In the genomic region with DNA sequence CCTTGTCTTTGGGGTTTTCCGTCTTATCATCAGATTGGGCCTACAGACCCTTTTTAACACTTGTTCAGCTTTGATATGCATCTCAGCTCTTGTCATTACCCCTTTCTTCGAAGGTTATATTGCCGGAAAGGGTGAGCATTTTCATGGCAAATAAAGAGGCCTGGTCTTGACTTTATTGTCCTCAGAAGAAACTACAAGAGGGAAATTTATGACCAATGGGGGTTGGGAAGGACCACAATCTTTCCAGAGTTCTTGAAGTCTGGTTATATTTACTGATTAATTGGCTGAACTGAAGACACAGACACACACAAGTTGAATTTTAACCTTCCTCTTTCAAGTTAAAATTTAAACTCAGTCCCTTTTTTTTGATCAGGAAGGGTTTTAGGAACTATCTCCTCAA, we compare ENCODE assay signal across 40 mouse cellular contexts. TPM values are rescaled to one million over a fixed set of nuclear protein-coding genes. Genes with fewer than 3 reads are reported as not detected.
"Had no signal": no experiment of that assay in that cellular context is flagged by ENCODE, and none has a peak within 500 bp of the region (broad histone marks: within the 10 kb centered on the region; RNA-seq: fewer than 3 reads in every experiment).

No protein-coding gene starts in this region.

- ATAC-seq: hindbrain, embryonic 16.5 days; inflammation-experienced regulatory T-cells, adult 6 months; liver, embryonic 12.5 days had no signal

- H3K36me3 ChIP-seq: heart, embryonic 10.5 days; heart, embryonic 12.5 days; hindbrain, embryonic 10.5 days; hindbrain, embryonic 12.5 days; limb, embryonic 10.5 days; limb, embryonic 12.5 days; liver, embryonic 12.5 days had no signal

- DNase-seq: gastrocnemius, adult 2 months; gastrocnemius, postnatal 10 days; gastrocnemius, postnatal 25 days; heart, adult 18-20 months; heart, postnatal 10 days; heart, postnatal 4 days; kidney, adult 18-20 months; kidney, postnatal 14 days; layer of hippocampus, adult 9-11 months; layer of hippocampus, postnatal 36 days; liver had no signal

- H3K4me2 ChIP-seq: heart, embryonic 12.5 days; hindbrain, embryonic 12.5 days; hindbrain, embryonic 14.5 days; limb, embryonic 12.5 days; liver, embryonic 12.5 days had no signal

- H3K4me1 ChIP-seq: heart, embryonic 12.5 days; hindbrain, embryonic 10.5 days; hindbrain, embryonic 12.5 days; limb, embryonic 12.5 days; liver, embryonic 12.5 days had no signal

- H3K9me3 ChIP-seq: heart, embryonic 10.5 days; heart, embryonic 12.5 days; hindbrain, embryonic 10.5 days; hindbrain, embryonic 12.5 days; limb, embryonic 10.5 days; limb, embryonic 12.5 days; liver, embryonic 12.5 days had no signal

- H3K9ac ChIP-seq: heart, embryonic 12.5 days; hindbrain, embryonic 12.5 days; hindbrain, embryonic 14.5 days; limb, embryonic 12.5 days; liver, embryonic 12.5 days; liver, embryonic 14.5 days had no signal

- H3K27ac ChIP-seq: gastrocnemius, adult 2 months; heart, embryonic 10.5 days; hindbrain, embryonic 10.5 days; hindbrain, embryonic 12.5 days; hindbrain, embryonic 14.5 days; kidney, postnatal 0 days; left cerebral cortex, adult 2 months; limb, embryonic 10.5 days; limb, embryonic 12.5 days; liver, embryonic 12.5 days; liver, embryonic 14.5 days had no signal

- H3K4me3 ChIP-seq: gastrocnemius, adult 2 months; heart, embryonic 10.5 days; heart, embryonic 12.5 days; hindbrain, embryonic 10.5 days; hindbrain, embryonic 12.5 days; left cerebral cortex, adult 2 months; limb, embryonic 10.5 days; limb, embryonic 12.5 days; liver, embryonic 12.5 days had no signal

RNA-seq across cellular contexts. Expression of gene Cdx4, which starts 4.7 kb away (rescaled TPM):
- total RNA-seq: gastrocnemius, adult 2 months; gastrocnemius, postnatal 10 days; gastrocnemius, postnatal 25 days; gastrocnemius, postnatal 4 days; granulocyte monocyte progenitor cell, adult 5-6 weeks; heart, adult 18-20 months; heart, adult 8-10 months; heart, postnatal 10 days; heart, postnatal 25 days; heart, postnatal 4 days; layer of hippocampus, adult 18-20 months; layer of hippocampus, adult 8-10 months; layer of hippocampus, postnatal 14 days; layer of hippocampus, postnatal 36 days; left cerebral cortex, adult 2 months; left cerebral cortex, postnatal 14 days; left cerebral cortex, postnatal 36 days had no signal
- polyA plus RNA-seq: frontal cortex, adult 2 months; heart, embryonic 10.5 days; heart, embryonic 12.5 days; heart, embryonic 14.5 days; heart, embryonic 16.5 days; hindbrain, embryonic 10.5 days; hindbrain, embryonic 12.5 days; hindbrain, embryonic 14.5 days; hindbrain, embryonic 16.5 days; inflammation-experienced regulatory T-cells, adult 6 months; kidney, embryonic 14.5 days; kidney, postnatal 0 days; large intestine, adult 2 months; limb, embryonic 10.5 days; limb, embryonic 12.5 days; limb, embryonic 14.5 days; liver, embryonic 12.5 days; liver, embryonic 14.5 days; liver, embryonic 16.5 days had no signal

RNA-seq across cellular contexts. Expression of gene Chic1, which starts 30.4 kb away (rescaled TPM):
- total RNA-seq: granulocyte monocyte progenitor cell, adult 5-6 weeks had no signal
